Mouse (Mus musculus): ENCODE measurements at regions not wholly inside any gene's neighbourhood (a gene's known extent, or its start where the extent isn't known, plus 50 kb on each side); places are given as distances from the start of the nearest gene placed in this dataset.
A peak's percentile ranks its signal among the peaks of the same experiment; 100 is the strongest.

GRCm38 (mm10) chr4:84184844-84185243, 490.2 kb downstream of the Bnc2 start:
- peak; percentile 82 for ATAC-seq (ENCODE audit: insufficient number of reproducible peaks, insufficient read depth, low FRiP score, low read depth)
- H3K4me1 ChIP-seq (ENCODE audit: control insufficient read depth, insufficient read depth, low read length), result 0 out of 2 replicates have a peak, but pooled peaks cover 6% of the 10 kb centered on the region
- WGBS, result 68% methylated on average over 6 of the region's 6 CpGs

GRCm38 (mm10) chr4:84189315-84189714, 485.8 kb downstream of the Bnc2 start:
- Histone ChIP-seq H3K4me2 (replicated peaks; ENCODE audit: low read depth, low read length) (no peak overlapping the region), H3K27me3 (ENCODE audit: control insufficient read depth, insufficient read depth, low read length) (no peaks in the 10 kb centered on the region), H3K36me3 (ENCODE audit: control insufficient read depth, insufficient read depth, low read length) (no peaks in the 10 kb centered on the region), H3K9ac (replicated peaks; ENCODE audit: low read depth, low read length) (no peak overlapping the region), H3K4me1 (ENCODE audit: control insufficient read depth, insufficient read depth, low read length) (0 out of 2 replicates have a peak, but pooled peaks cover 3% of the 10 kb centered on the region), H3K27ac (ENCODE audit: low read length) (no peak overlapping the region), H3K4me3 (ENCODE audit: low read depth, low read length) (no peak overlapping the region), H3K9me3 (ENCODE audit: control insufficient read depth, low read depth, low read length) (no peaks in the 10 kb centered on the region)
- 43% methylated on average over 12 of the region's 12 CpGs for WGBS
- ATAC-seq (ENCODE audit: insufficient number of reproducible peaks, insufficient read depth, low FRiP score, low read depth), result no peak

More at GRCm38 (mm10) chr4:84184844-84185243, 490.2 kb downstream of the Bnc2 start:
- Histone ChIP-seq H3K27ac (ENCODE audit: low read length) (no peak overlapping the region; the same call in 1 of the 2 replicates), H3K4me3 (ENCODE audit: low read depth, low read length) (no peak overlapping the region), H3K9me3 (ENCODE audit: control insufficient read depth, low read depth, low read length) (no peaks in the 10 kb centered on the region), H3K27me3 (ENCODE audit: control insufficient read depth, insufficient read depth, low read length) (no peaks in the 10 kb centered on the region), H3K4me2 (replicated peaks; ENCODE audit: low read depth, low read length) (no peak overlapping the region), H3K9ac (replicated peaks; ENCODE audit: low read depth, low read length) (no peak overlapping the region), H3K36me3 (ENCODE audit: control insufficient read depth, insufficient read depth, low read length) (no peaks in the 10 kb centered on the region)

GRCm38 (mm10) chr4:84191303-84191702, 483.8 kb downstream of the Bnc2 start:
- Histone ChIP-seq H3K4me1 (ENCODE audit: control insufficient read depth, insufficient read depth, low read length) (0 out of 2 replicates have a peak, but pooled peaks cover 3% of the 10 kb centered on the region), H3K4me3 (ENCODE audit: low read depth, low read length) (no peak overlapping the region), H3K27ac (ENCODE audit: low read length) (no peak overlapping the region), H3K4me2 (replicated peaks; ENCODE audit: low read depth, low read length) (no peak overlapping the region), H3K36me3 (ENCODE audit: control insufficient read depth, insufficient read depth, low read length) (no peaks in the 10 kb centered on the region), H3K27me3 (ENCODE audit: control insufficient read depth, insufficient read depth, low read length) (no peaks in the 10 kb centered on the region), H3K9me3 (ENCODE audit: control insufficient read depth, low read depth, low read length) (no peaks in the 10 kb centered on the region), H3K9ac (replicated peaks; ENCODE audit: low read depth, low read length) (no peak overlapping the region)
- 84% methylated on average over 2 of the region's 2 CpGs for WGBS
- ATAC-seq (ENCODE audit: insufficient number of reproducible peaks, insufficient read depth, low FRiP score, low read depth), result no peak

- Histone ChIP-seq H3K4me1 (ENCODE audit: control insufficient read depth, insufficient read depth, low read length) (0 out of 2 replicates have a peak, but pooled peaks cover 3% of the 10 kb centered on the region), H3K36me3 (ENCODE audit: control insufficient read depth, insufficient read depth, low read length) (no peaks in the 10 kb centered on the region), H3K4me3 (ENCODE audit: low read depth, low read length) (no peak overlapping the region), H3K9ac (replicated peaks; ENCODE audit: low read depth, low read length) (no peak overlapping the region), H3K9me3 (ENCODE audit: control insufficient read depth, low read depth, low read length) (no peaks in the 10 kb centered on the region), H3K4me2 (replicated peaks; ENCODE audit: low read depth, low read length) (no peak overlapping the region), H3K27me3 (ENCODE audit: control insufficient read depth, insufficient read depth, low read length) (no peaks in the 10 kb centered on the region), H3K27ac (ENCODE audit: low read length) (no peak overlapping the region)
- no peak for ATAC-seq (ENCODE audit: insufficient number of reproducible peaks, insufficient read depth, low FRiP score, low read depth)
- WGBS, result 51% methylated on average over 2 of the region's 2 CpGs
Observed at GRCm38 (mm10) chr4:84192301-84192700, 482.8 kb downstream of the Bnc2 start.

GRCm38 (mm10) chr4:84196732-84197131, 478.3 kb downstream of the Bnc2 start:
- H3K4me3 ChIP-seq (ENCODE audit: low read depth, low read length), result no peak overlapping the region
- H3K27me3 ChIP-seq (ENCODE audit: control insufficient read depth, insufficient read depth, low read length), result no peaks in the 10 kb centered on the region
- H3K27ac ChIP-seq (ENCODE audit: low read length), result no peak overlapping the region
- 84% methylated on average over 2 of the region's 2 CpGs for WGBS
- no peaks in the 10 kb centered on the region for H3K36me3 ChIP-seq (ENCODE audit: control insufficient read depth, insufficient read depth, low read length)
- no peaks in the 10 kb centered on the region for H3K9me3 ChIP-seq (ENCODE audit: control insufficient read depth, low read depth, low read length)
- ATAC-seq (ENCODE audit: insufficient number of reproducible peaks, insufficient read depth, low FRiP score, low read depth), result no peak
- H3K9ac ChIP-seq (replicated peaks; ENCODE audit: low read depth, low read length), result no peak overlapping the region
- H3K4me1 ChIP-seq (ENCODE audit: control insufficient read depth, insufficient read depth, low read length), result peaks cover 5% of the 10 kb centered on the region; the same call in 1 of the 2 replicates
- H3K4me2 ChIP-seq (replicated peaks; ENCODE audit: low read depth, low read length), result no peak overlapping the region

- H3K9ac ChIP-seq (replicated peaks; ENCODE audit: low read depth, low read length), result no peak overlapping the region
- ATAC-seq (ENCODE audit: insufficient number of reproducible peaks, insufficient read depth, low FRiP score, low read depth), result no peak
- H3K4me3 ChIP-seq (ENCODE audit: low read depth, low read length), result no peak overlapping the region
- H3K27ac ChIP-seq (ENCODE audit: low read length), result no peak overlapping the region
- no peak overlapping the region for H3K4me2 ChIP-seq (replicated peaks; ENCODE audit: low read depth, low read length)
- no peaks in the 10 kb centered on the region for H3K27me3 ChIP-seq (ENCODE audit: control insufficient read depth, insufficient read depth, low read length)
- H3K36me3 ChIP-seq (ENCODE audit: control insufficient read depth, insufficient read depth, low read length), result no peaks in the 10 kb centered on the region
- H3K9me3 ChIP-seq (ENCODE audit: control insufficient read depth, low read depth, low read length), result no peaks in the 10 kb centered on the region
- H3K4me1 ChIP-seq (ENCODE audit: control insufficient read depth, insufficient read depth, low read length), result peaks cover 7% of the 10 kb centered on the region; the same call in 1 of the 2 replicates
- 93% methylated on average over 4 of the region's 4 CpGs for WGBS
Observed at GRCm38 (mm10) chr4:84198176-84198575, 476.9 kb downstream of the Bnc2 start.

- Histone ChIP-seq H3K9ac (replicated peaks; ENCODE audit: low read depth, low read length) (no peak overlapping the region), H3K4me2 (replicated peaks; ENCODE audit: low read depth, low read length) (no peak overlapping the region), H3K4me1 (ENCODE audit: control insufficient read depth, insufficient read depth, low read length) (peaks cover 7% of the 10 kb centered on the region; the same call in 1 of the 2 replicates), H3K27ac (ENCODE audit: low read length) (no peak overlapping the region), H3K27me3 (ENCODE audit: control insufficient read depth, insufficient read depth, low read length) (no peaks in the 10 kb centered on the region), H3K36me3 (ENCODE audit: control insufficient read depth, insufficient read depth, low read length) (no peaks in the 10 kb centered on the region), H3K9me3 (ENCODE audit: control insufficient read depth, low read depth, low read length) (no peaks in the 10 kb centered on the region), H3K4me3 (ENCODE audit: low read depth, low read length) (no peak overlapping the region)
- 47% methylated on average over 9 of the region's 9 CpGs for WGBS
- ATAC-seq (ENCODE audit: insufficient number of reproducible peaks, insufficient read depth, low FRiP score, low read depth), result no peak
Observed at GRCm38 (mm10) chr4:84199181-84199656, 475.9 kb downstream of the Bnc2 start.

GRCm38 (mm10) chr4:84201001-84201400, 474.1 kb downstream of the Bnc2 start:
- H3K9ac ChIP-seq (replicated peaks; ENCODE audit: low read depth, low read length), result no peak overlapping the region
- no peaks in the 10 kb centered on the region for H3K36me3 ChIP-seq (ENCODE audit: control insufficient read depth, insufficient read depth, low read length)
- ATAC-seq (ENCODE audit: insufficient number of reproducible peaks, insufficient read depth, low FRiP score, low read depth), result no peak
- H3K4me2 ChIP-seq (replicated peaks; ENCODE audit: low read depth, low read length), result no peak overlapping the region
- H3K9me3 ChIP-seq (ENCODE audit: control insufficient read depth, low read depth, low read length), result no peaks in the 10 kb centered on the region
- H3K4me3 ChIP-seq (ENCODE audit: low read depth, low read length), result no peak overlapping the region
- peaks cover 7% of the 10 kb centered on the region; the same call in 1 of the 2 replicates for H3K4me1 ChIP-seq (ENCODE audit: control insufficient read depth, insufficient read depth, low read length)
- H3K27ac ChIP-seq (ENCODE audit: low read length), result no peak overlapping the region
- H3K27me3 ChIP-seq (ENCODE audit: control insufficient read depth, insufficient read depth, low read length), result no peaks in the 10 kb centered on the region
- WGBS, result 58% methylated on average over 3 of the region's 3 CpGs

- Histone ChIP-seq H3K4me1 (ENCODE audit: control insufficient read depth, insufficient read depth, low read length) (peaks cover 7% of the 10 kb centered on the region; the same call in 1 of the 2 replicates), H3K36me3 (ENCODE audit: control insufficient read depth, insufficient read depth, low read length) (no peaks in the 10 kb centered on the region), H3K4me3 (ENCODE audit: low read depth, low read length) (no peak overlapping the region), H3K4me2 (replicated peaks; ENCODE audit: low read depth, low read length) (no peak overlapping the region), H3K9me3 (ENCODE audit: control insufficient read depth, low read depth, low read length) (no peaks in the 10 kb centered on the region), H3K9ac (replicated peaks; ENCODE audit: low read depth, low read length) (no peak overlapping the region), H3K27ac (ENCODE audit: low read length) (no peak overlapping the region), H3K27me3 (ENCODE audit: control insufficient read depth, insufficient read depth, low read length) (no peaks in the 10 kb centered on the region)
- 0 out of 2 replicates have a peak, but pooled peaks have one; percentile 30 for ATAC-seq (ENCODE audit: insufficient number of reproducible peaks, insufficient read depth, low FRiP score, low read depth)
- 20% methylated on average over 2 of the region's 2 CpGs for WGBS
Observed at GRCm38 (mm10) chr4:84202231-84202630, 472.8 kb downstream of the Bnc2 start.
